Mouse (Mus musculus) embryonic stem cell, embryonic (primary cell): ENCODE measurements around the gene 4933427D14Rik.

Source experiments
- CTCF ChIA-PET, 4 experiments: fragments of 300-600 bp in 2 of 4; fragments of 350-600 bp in 2 of 4; sonication (Branson Sonifier 250); formaldehyde crosslinking; loops; one replicate each; lab custom pipeline; 2022; ENCODE audit warnings: inconsistent platforms in 2 of 4; lab: Charles Lee
- POLR2A ChIA-PET, 4 experiments: fragments of 300-600 bp in 2 of 4; fragments of 350-600 bp in 2 of 4; sonication (Branson Sonifier 250); formaldehyde crosslinking; loops; one replicate each; lab custom pipeline; 2022; ENCODE audit warnings: antibody characterized with exemption in 4 of 4, inconsistent platforms in 1 of 4; lab: Charles Lee

4933427D14Rik gene

GRCm38 (mm10) chr11:72207204-72207833, at the start of gene 4933427D14Rik, which contains the start of gene Txndc17:
4933427D14Rik (minus strand) TSS chr11:72207459.
Txndc17 (plus strand) TSS chr11:72207547.
- CTCF ChIA-PET: interaction anchor here in 3 of 4 experiments (0.9 to 2.2 kb wide), 9 partner anchors 14 to 222 kb away, joined by 3 to 13 read pairs (median 4); no protein-coding TSS in a partner anchor
- POLR2A ChIA-PET: interaction anchor here in 3 of 4 experiments (0.6 to 3.5 kb wide), 19 partner anchors 11 to 364 kb away, joined by 3 to 21 read pairs (median 4); partner anchors contain the start of genes Ggt6 (in 1 of the 3), Smtnl2 (in 1 of the 3) and Xaf1 (in 1 of the 3)

DNA sequence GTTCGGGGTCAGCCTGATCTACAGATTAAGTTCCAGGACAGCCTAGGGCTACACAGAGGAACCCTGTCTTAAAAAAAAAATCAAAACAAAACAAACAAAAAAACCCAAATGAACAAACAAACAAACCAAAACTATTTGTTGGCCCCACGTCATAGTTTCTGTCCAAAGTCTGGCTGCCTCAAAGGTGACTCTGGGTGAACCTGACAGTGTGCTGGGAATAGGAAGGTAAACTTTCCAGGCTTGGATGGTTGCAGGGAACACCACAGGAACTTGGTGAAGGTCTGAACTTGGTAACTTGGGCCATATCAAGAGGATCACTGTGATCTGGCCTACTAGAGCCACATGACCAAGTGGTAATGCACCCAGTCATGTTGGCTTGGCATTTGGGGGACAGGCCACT, 49.2 kb upstream of the 4933427D14Rik start:
- ChIA-PET CTCF (interaction anchor here in 2 of 4 experiments (0.5 to 2.0 kb wide), 2 partner anchors 9 to 137 kb away, joined by 3 to 7 read pairs; no protein-coding TSS in a partner anchor), POLR2A (no interaction called here)

GRCm38 (mm10) chr11:72255629-72256028, 48.4 kb upstream of the 4933427D14Rik start:
- ChIA-PET CTCF (interaction anchor here in 1 of 4 experiments (0.7 to 2.0 kb wide), 2 partner anchors 10 to 88 kb away, joined by 3 to 7 read pairs; no protein-coding TSS in a partner anchor), POLR2A (interaction anchor here in 1 of 4 experiments (0.5 kb wide), 1 partner anchor 323 kb away, joined by 3 read pairs; no protein-coding TSS in a partner anchor)

GRCm38 (mm10) chr11:72245196-72245753, 38.0 kb upstream of the 4933427D14Rik start:
- CTCF ChIA-PET: interaction anchor here in 1 of 4 experiments (1.2 kb wide), 1 partner anchor 24 kb away, joined by 3 read pairs; no protein-coding TSS in a partner anchor
- POLR2A ChIA-PET: no interaction called here

DNA sequence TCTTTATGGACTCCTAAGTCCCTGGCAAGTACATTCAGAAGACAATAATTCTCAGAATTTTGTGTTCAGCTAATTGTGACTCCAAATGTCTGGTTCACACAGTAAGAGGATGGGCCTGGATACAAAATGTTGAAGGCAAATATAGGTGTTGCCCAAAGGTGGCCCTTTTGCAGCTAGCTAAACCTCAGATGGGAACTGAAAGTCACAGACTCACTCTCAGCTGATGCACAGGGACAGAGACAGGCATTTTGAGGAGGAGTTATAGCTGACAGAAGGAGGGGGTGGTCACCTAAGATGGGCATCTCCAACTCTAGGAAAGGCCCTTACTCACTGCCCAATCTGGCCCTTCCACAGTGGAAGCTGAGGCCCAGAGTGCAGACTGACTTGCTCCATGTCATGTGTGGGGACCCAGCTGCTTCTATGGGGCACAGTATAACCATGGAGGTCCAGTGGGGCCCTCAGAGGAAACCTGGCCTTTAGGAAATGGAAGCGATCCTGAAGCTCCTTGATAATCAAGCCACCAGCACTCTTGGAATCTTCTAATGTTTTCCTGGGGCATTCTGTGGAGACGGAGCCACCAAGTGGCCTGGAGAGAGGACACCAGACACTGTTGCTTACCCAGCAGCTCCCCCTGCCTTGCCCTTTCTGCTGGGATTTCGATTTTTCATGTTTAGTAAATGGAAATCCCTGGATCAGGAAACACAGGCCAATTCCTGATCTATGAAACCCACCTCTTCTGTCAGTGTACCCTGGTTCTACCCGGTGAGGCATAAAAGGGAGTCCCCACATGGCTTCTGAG, 33.0 kb upstream of the 4933427D14Rik start:
- POLR2A ChIA-PET: no interaction called here
- CTCF ChIA-PET: interaction anchor here in 1 of 4 experiments (1.5 kb wide), 1 partner anchor 19 kb away, joined by 4 read pairs; no protein-coding TSS in a partner anchor

- POLR2A ChIA-PET: interaction anchor here in 2 of 4 experiments (0.6 to 2.0 kb wide), 4 partner anchors 10 to 32 kb away, joined by 3 to 5 read pairs (median 4); no protein-coding TSS in a partner anchor
Observed at GRCm38 (mm10) chr11:72234013-72234412, 26.8 kb upstream of the 4933427D14Rik start.

DNA sequence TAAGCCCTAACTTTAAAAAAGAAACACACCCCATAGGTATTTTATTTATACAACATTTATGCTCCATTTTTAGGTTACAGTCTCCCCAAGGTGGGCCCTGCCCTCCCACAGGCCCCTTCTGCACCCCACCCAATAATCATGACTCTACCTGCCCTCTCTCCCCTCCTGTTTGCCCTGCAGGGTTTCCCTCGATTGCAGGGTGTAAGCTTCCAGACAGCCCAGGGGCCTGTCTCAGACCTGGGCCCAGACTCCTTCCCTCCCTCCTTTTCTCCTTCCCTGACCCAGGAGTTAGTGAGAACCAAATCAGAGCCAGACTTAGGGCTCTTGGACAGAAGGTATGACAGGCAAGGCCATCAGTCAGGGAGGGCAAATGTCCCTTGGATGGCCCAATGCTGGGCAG, 25.7 kb upstream of the 4933427D14Rik start:
- CTCF ChIA-PET: interaction anchor here in 2 of 4 experiments (0.6 to 1.8 kb wide), 3 partner anchors 12 to 196 kb away, joined by 3 to 4 read pairs (median 4); no protein-coding TSS in a partner anchor
- POLR2A ChIA-PET: interaction anchor here in 2 of 4 experiments (0.6 to 1.7 kb wide), 3 partner anchors 8 to 33 kb away, joined by 3 to 5 read pairs (median 3); no protein-coding TSS in a partner anchor

More at GRCm38 (mm10) chr11:72234013-72234412, 26.8 kb upstream of the 4933427D14Rik start:
- CTCF ChIA-PET: interaction anchor here in 2 of 4 experiments (1.0 to 1.8 kb wide), 3 partner anchors 9 to 109 kb away, joined by 3 to 4 read pairs (median 4); no protein-coding TSS in a partner anchor

GRCm38 (mm10) chr11:72232068-72232467, 24.8 kb upstream of the 4933427D14Rik start:
- POLR2A ChIA-PET: interaction anchor here in 1 of 4 experiments (0.5 kb wide), 1 partner anchor 176 kb away, joined by 4 read pairs; no protein-coding TSS in a partner anchor
- CTCF ChIA-PET: interaction anchor here in 1 of 4 experiments (1.2 kb wide), 1 partner anchor 197 kb away, joined by 3 read pairs; no protein-coding TSS in a partner anchor

GRCm38 (mm10) chr11:72228513-72228912, 21.3 kb upstream of the 4933427D14Rik start:
- ChIA-PET POLR2A (interaction anchor here in 1 of 4 experiments (1.2 kb wide), 2 partner anchors 23 to 58 kb away, joined by 3 read pairs; no protein-coding TSS in a partner anchor), CTCF (no interaction called here)

- ChIA-PET CTCF (interaction anchor here (0.5 to 3.9 kb wide), 11 partner anchors 39 to 1482 kb away, joined by 3 to 34 read pairs (median 4); partner anchors contain the start of genes Ggt6 (in 1 of the 4) and Xaf1 (in 1 of the 4)), POLR2A (interaction anchor here in 2 of 4 experiments (1.1 to 2.4 kb wide), 3 partner anchors 74 to 131 kb away, joined by 3 to 6 read pairs (median 3); partner anchors contain the start of gene Xaf1 (in 1 of the 2))
Observed at GRCm38 (mm10) chr11:72226901-72227300, 19.6 kb upstream of the 4933427D14Rik start.

DNA sequence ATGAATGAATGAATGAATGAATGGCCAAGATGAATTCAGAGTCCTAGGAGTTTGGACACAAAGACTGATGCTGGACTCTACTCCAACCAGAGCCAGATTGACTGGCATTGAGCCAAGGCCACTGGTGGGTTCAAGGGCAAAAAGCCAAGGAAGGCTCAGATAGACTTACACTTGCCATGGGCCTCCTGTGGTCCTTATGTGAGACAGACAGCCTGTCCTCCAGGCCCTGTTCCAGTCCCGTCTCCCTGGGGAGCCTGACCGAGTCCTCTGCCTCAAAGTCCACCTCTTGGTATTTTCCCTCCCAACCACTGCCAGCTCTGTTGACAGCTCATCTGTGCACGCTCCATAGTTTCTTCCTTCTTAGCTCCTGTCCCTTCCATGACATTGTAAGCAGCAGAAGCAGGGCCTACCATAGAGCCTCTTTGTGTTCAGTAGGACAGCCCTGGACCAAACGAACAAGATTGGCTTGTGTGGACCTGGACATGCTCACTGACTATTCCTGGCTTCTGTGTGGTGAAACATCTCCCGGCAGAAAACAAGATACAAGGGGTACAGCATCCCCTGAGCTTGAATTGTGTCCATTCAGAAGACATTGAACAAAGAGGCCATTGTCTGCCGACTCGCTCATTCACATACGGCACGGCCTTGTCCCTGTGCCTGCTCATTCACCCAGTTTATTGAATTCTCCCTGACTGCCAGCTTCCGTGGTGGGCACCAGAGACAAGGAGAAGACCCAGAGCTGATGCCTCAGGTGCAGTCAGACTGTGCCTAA, 18.9 kb upstream of the 4933427D14Rik start:
- ChIA-PET CTCF (interaction anchor here in 3 of 4 experiments (0.6 to 3.9 kb wide), 15 partner anchors 40 to 209 kb away, joined by 3 to 40 read pairs (median 5); partner anchors contain the start of genes Ggt6 (in 1 of the 3) and Xaf1 (in 1 of the 3)), POLR2A (interaction anchor here in 3 of 4 experiments (0.6 to 2.4 kb wide), 5 partner anchors 60 to 130 kb away, joined by 3 to 6 read pairs (median 3); partner anchors contain the start of gene Xaf1 (in 1 of the 3))

GRCm38 (mm10) chr11:72224865-72225264, 17.6 kb upstream of the 4933427D14Rik start:
- ChIA-PET CTCF (interaction anchor here (0.5 to 3.9 kb wide), 60 partner anchors 10 to 339 kb away, joined by 3 to 40 read pairs (median 4); partner anchors contain the start of genes Xaf1 (in 2 of the 4), Fbxo39 (in 1 of the 4), Ggt6 (in 1 of the 4) and Smtnl2 (in 1 of the 4)), POLR2A (interaction anchor here in 3 of 4 experiments (0.7 to 1.8 kb wide), 8 partner anchors 10 to 205 kb away, joined by 3 to 5 read pairs (median 4); partner anchors contain the start of gene Xaf1 (in 1 of the 3))

- ChIA-PET CTCF (interaction anchor here in 3 of 4 experiments (1.1 to 3.9 kb wide), 18 partner anchors 60 to 341 kb away, joined by 3 to 40 read pairs (median 6); partner anchors contain the start of genes Smtnl2 (in 1 of the 3) and Xaf1 (in 1 of the 3)), POLR2A (interaction anchor here in 2 of 4 experiments (1.1 to 1.7 kb wide), 3 partner anchors 43 to 120 kb away, joined by 3 to 5 read pairs (median 5); partner anchors contain the start of gene Xaf1 (in 1 of the 2))
Observed at GRCm38 (mm10) chr11:72223414-72223813, 16.2 kb upstream of the 4933427D14Rik start.

DNA sequence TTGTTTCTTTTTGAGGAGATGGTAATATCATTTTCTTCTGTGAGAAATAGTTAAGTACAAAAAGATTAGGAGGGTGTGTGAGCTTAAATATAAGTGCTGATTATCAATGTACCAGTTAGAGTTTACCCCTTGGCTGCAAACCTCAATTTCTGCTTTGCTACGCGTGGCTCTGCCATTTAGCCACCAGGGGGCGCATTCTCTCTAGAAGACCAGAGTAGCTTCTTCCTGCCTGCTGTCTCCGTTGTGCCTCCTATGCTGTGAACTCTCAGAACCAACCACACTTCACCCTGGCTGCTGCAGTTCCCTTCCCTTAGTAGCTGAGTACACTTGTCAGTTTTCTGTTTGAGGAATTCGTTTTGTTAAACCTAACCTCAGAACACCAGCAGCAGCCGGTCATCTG, 14.0 kb upstream of the 4933427D14Rik start:
- ChIA-PET POLR2A (interaction anchor here in 3 of 4 experiments (0.7 to 1.9 kb wide), 13 partner anchors 12 to 213 kb away, joined by 3 to 10 read pairs (median 4); partner anchors contain the start of genes 4933427D14Rik (in 2 of the 3), Gm43951 (in 2 of the 3), Txndc17 (in 1 of the 3) and Xaf1 (in 1 of the 3)), CTCF (interaction anchor here (0.5 to 2.3 kb wide), 86 partner anchors 8 to 727 kb away, joined by 3 to 38 read pairs (median 4); partner anchors contain the start of genes Fbxo39 (in 2 of the 4), Ggt6 (in 2 of the 4), 4933427D14Rik (in 1 of the 4) and Gm43951 (in 1 of the 4))

- ChIA-PET POLR2A (no interaction called here), CTCF (no interaction called here)
Observed at GRCm38 (mm10) chr11:72217116-72217515, 9.9 kb upstream of the 4933427D14Rik start.

DNA sequence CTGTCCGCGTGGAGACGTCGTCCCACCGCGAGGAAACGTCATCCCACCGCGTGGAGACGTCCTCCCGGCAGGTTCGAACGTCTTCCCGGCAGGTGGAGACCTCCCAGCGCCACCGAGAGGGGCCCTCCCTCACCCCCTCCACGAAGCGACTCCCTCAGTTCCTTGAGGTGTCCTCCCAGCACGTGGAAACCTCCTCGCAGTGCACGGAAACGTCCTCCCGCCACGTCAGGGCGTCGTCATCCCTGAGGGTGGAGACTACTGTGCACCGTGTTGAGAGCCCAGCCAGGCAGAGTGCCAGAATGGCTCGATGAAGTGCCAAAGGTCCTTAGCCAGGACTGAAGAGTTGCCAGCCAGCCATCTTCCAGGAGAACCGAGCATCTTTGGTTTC, 8.1 kb upstream of the 4933427D14Rik start, which contains the start of gene Med31:
Gene Med31, minus strand, starts transcription at position 183 of the 388 bp plus-strand sequence.
- ChIA-PET POLR2A (no interaction called here), CTCF (no interaction called here)
